Mouse (Mus musculus): ENCODE data around the gene Fam110a. TPM values are rescaled to one million over a fixed set of nuclear protein-coding genes. Genes with fewer than 3 reads are reported as not detected.

Gene Fam110a
- polyA plus RNA-seq, 1 experiment from 2014 or later = 6.3 TPM

- Histone ChIP-seq H3K4me1 (ENCODE audit: insufficient read depth) (no peaks in the 10 kb centered on the region), H3K27ac (ENCODE audit: low read depth) (no peak overlapping the region), H3K9ac (replicated peaks) (no peak overlapping the region), H3K4me2 (ENCODE audit: low read depth, low read length) (no peak overlapping the region), H3K27me3 (ENCODE audit: insufficient read depth, low read length) (no peaks in the 10 kb centered on the region), H3K9me3 (ENCODE audit: low read length) (no peaks in the 10 kb centered on the region), H3K4me3 (ENCODE audit: low read depth, low read length) (no peak overlapping the region), H3K36me3 (replicated peaks; ENCODE audit: insufficient read depth, low read length) (no peaks in the 10 kb centered on the region)
- TF ChIP-seq EP300 (IDR thresholded peaks at IDR 0.05; ENCODE audit: low read depth) (no peak), CTCF (IDR thresholded peaks at IDR 0.05; ENCODE audit: low read depth) (no peak)
- 45% methylated on average over 5 of the region's 5 CpGs for WGBS (ENCODE audit: insufficient replicate concordance)
- ATAC-seq (peak; percentile 45; the same call in 1 of the 2 replicates), DNase-seq (no peak)
Observed at GRCm38 (mm10) chr2:151939651-151940420, 40.2 kb downstream of the Fam110a start.

GRCm38 (mm10) chr2:151938780-151939200 is 41.2 kb downstream of the Fam110a start:
- Histone ChIP-seq H3K27me3 (ENCODE audit: insufficient read depth, low read length) (no peaks in the 10 kb centered on the region), H3K4me2 (ENCODE audit: low read depth, low read length) (no peak overlapping the region), H3K9me3 (ENCODE audit: low read length) (no peaks in the 10 kb centered on the region), H3K4me3 (ENCODE audit: low read depth, low read length) (no peak overlapping the region), H3K36me3 (replicated peaks; ENCODE audit: insufficient read depth, low read length) (no peaks in the 10 kb centered on the region), H3K27ac (ENCODE audit: low read depth) (no peak overlapping the region), H3K9ac (replicated peaks) (no peak overlapping the region), H3K4me1 (ENCODE audit: insufficient read depth) (no peaks in the 10 kb centered on the region)
- 73% methylated on average over 11 of the region's 11 CpGs for WGBS (ENCODE audit: insufficient replicate concordance)
- TF ChIP-seq EP300 (IDR thresholded peaks at IDR 0.05; ENCODE audit: low read depth) (no peak), CTCF (IDR thresholded peaks at IDR 0.05; ENCODE audit: low read depth) (no peak)
- no peak for DNase-seq
- ATAC-seq = no peak

DNA sequence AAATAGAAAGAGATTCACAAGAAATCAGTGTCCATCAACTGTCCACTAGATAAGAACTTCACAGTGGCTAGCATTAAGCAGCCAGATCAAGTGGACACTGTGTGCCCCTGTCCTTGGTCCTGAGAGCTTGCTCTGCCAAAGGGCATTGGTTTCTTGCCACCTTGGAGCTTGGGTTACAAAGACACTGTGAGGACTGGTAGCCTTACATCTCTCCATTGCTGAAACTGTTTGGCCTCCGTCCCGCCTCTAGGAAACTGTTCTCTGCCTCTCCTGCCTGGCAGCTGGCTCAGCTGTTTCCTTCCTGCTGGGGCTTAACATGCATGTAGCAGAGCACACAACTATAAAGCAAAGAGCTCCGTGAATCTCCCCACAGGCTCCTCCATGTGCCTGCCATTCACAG is 42.1 kb downstream of the Fam110a start:
- DNase-seq (no peak), ATAC-seq (no peak)
- H3K4me2 ChIP-seq (ENCODE audit: low read depth, low read length) = no peak overlapping the region
- H3K27ac ChIP-seq (ENCODE audit: low read depth) = no peak overlapping the region
- H3K4me3 ChIP-seq (ENCODE audit: low read depth, low read length) = no peak overlapping the region
- H3K4me1 ChIP-seq (ENCODE audit: insufficient read depth) = no peaks in the 10 kb centered on the region
- TF ChIP-seq EP300 (IDR thresholded peaks at IDR 0.05; ENCODE audit: low read depth) (no peak), CTCF (IDR thresholded peaks at IDR 0.05; ENCODE audit: low read depth) (no peak)
- H3K9me3 ChIP-seq (ENCODE audit: low read length) = no peaks in the 10 kb centered on the region
- H3K9ac ChIP-seq (replicated peaks) = no peak overlapping the region
- WGBS (ENCODE audit: insufficient replicate concordance) = 34% methylated on average over 3 of the region's 3 CpGs
- H3K27me3 ChIP-seq (ENCODE audit: insufficient read depth, low read length) = no peaks in the 10 kb centered on the region
- H3K36me3 ChIP-seq (replicated peaks; ENCODE audit: insufficient read depth, low read length) = no peaks in the 10 kb centered on the region

- Histone ChIP-seq H3K9ac (replicated peaks) (no peak overlapping the region), H3K36me3 (replicated peaks; ENCODE audit: insufficient read depth, low read length) (no peaks in the 10 kb centered on the region), H3K4me2 (ENCODE audit: low read depth, low read length) (no peak overlapping the region), H3K27me3 (ENCODE audit: insufficient read depth, low read length) (no peaks in the 10 kb centered on the region), H3K4me1 (ENCODE audit: insufficient read depth) (peaks cover 4% of the 10 kb centered on the region; the same call in 1 of the 2 replicates), H3K9me3 (ENCODE audit: low read length) (no peaks in the 10 kb centered on the region), H3K27ac (ENCODE audit: low read depth) (no peak overlapping the region), H3K4me3 (ENCODE audit: low read depth, low read length) (no peak overlapping the region)
- ATAC-seq (no peak), DNase-seq (peak; percentile 87)
- peak; percentile 95 for TF ChIP-seq CTCF (IDR thresholded peaks at IDR 0.05; ENCODE audit: low read depth)
- TF ChIP-seq EP300 (IDR thresholded peaks at IDR 0.05; ENCODE audit: low read depth) = no peak
- WGBS (ENCODE audit: insufficient replicate concordance) = 30% methylated on average over 7 of the region's 7 CpGs
Observed at GRCm38 (mm10) chr2:151930389-151931074, 49.5 kb downstream of the Fam110a start.

DNA sequence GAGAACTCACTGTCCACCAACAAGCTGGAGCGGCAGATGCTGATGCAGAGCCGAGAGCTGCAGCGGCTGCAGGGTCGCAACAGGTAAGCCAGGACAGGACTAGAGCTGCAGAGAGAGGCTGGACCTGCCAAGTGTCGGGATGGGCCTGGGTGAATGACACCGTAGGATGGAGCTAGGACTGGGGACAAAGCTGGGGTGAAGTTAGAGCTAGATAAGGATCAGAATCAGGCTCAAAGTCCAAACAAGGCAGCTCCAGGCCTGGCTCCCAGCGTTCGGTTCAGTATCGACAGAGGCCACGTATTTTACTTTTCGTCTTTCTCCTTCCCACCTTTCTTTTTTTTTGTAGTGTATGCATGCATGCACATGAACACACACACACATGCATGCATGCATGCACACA is 52.9 kb downstream of the Fam110a start:
- Histone ChIP-seq H3K4me2 (ENCODE audit: low read depth, low read length) (no peak overlapping the region), H3K27ac (ENCODE audit: low read depth) (no peak overlapping the region), H3K4me3 (ENCODE audit: low read depth, low read length) (no peak overlapping the region), H3K9me3 (ENCODE audit: low read length) (no peaks in the 10 kb centered on the region), H3K36me3 (replicated peaks; ENCODE audit: insufficient read depth, low read length) (no peaks in the 10 kb centered on the region), H3K27me3 (ENCODE audit: insufficient read depth, low read length) (no peaks in the 10 kb centered on the region), H3K9ac (replicated peaks) (no peak overlapping the region), H3K4me1 (ENCODE audit: insufficient read depth) (peaks cover 8% of the 10 kb centered on the region)
- DNase-seq (peak; percentile 25), ATAC-seq (peak; percentile 44)
- TF ChIP-seq EP300 (IDR thresholded peaks at IDR 0.05; ENCODE audit: low read depth) (no peak), CTCF (IDR thresholded peaks at IDR 0.05; ENCODE audit: low read depth) (no peak)
- WGBS (ENCODE audit: insufficient replicate concordance) = 67% methylated on average over 11 of the region's 11 CpGs

GRCm38 (mm10) chr2:151925715-151926114 is 54.3 kb downstream of the Fam110a start:
- Histone ChIP-seq H3K9ac (replicated peaks) (no peak overlapping the region; the same call in 1 of the 2 replicates), H3K4me2 (ENCODE audit: low read depth, low read length) (peak overlapping the region; percentile 18), H3K27me3 (ENCODE audit: insufficient read depth, low read length) (no peaks in the 10 kb centered on the region), H3K27ac (ENCODE audit: low read depth) (peak overlapping the region; percentile 83), H3K9me3 (ENCODE audit: low read length) (no peaks in the 10 kb centered on the region), H3K4me1 (ENCODE audit: insufficient read depth) (peaks cover 8% of the 10 kb centered on the region), H3K4me3 (ENCODE audit: low read depth, low read length) (no peak overlapping the region), H3K36me3 (replicated peaks; ENCODE audit: insufficient read depth, low read length) (no peaks in the 10 kb centered on the region)
- TF ChIP-seq CTCF (IDR thresholded peaks at IDR 0.05; ENCODE audit: low read depth) (no peak), EP300 (IDR thresholded peaks at IDR 0.05; ENCODE audit: low read depth) (peak; percentile 44; the same call in 1 of the 2 replicates)
- ATAC-seq (peak; percentile 94), DNase-seq (peak; percentile 62)
- 44% methylated on average over 4 of the region's 4 CpGs for WGBS (ENCODE audit: insufficient replicate concordance)
